ENCODE assay signal across 8 mouse cellular contexts in genomic region chrX:99198532-99198931, GRCm38 (mm10).
DNase-seq lines count a peak whose midpoint lies in the region; ATAC-seq and TF ChIP-seq lines count a peak whose summit lies in the region.

No protein-coding gene starts in this region.

- WGBS in heart, embryonic 15.5 days, result 34% methylated on average over 8 of the region's 9 CpGs
- WGBS in hindbrain, embryonic 10.5 days, result 28% methylated on average over 6 of the region's 9 CpGs
- WGBS in midbrain, embryonic 10.5 days, result 32% methylated on average over 9 of the region's 9 CpGs

- H3K9ac ChIP-seq in heart, embryonic 15.5 days, result peak overlapping the region; percentile 41

- H3K27me3 ChIP-seq in heart, embryonic 15.5 days, result no peaks in the 10 kb centered on the region
- peaks cover 94% of the 10 kb centered on the region for H3K27me3 ChIP-seq in hindbrain, embryonic 10.5 days (ENCODE audit: insufficient read depth, poor library complexity, severe bottlenecking)
- H3K27me3 ChIP-seq in midbrain, embryonic 10.5 days (ENCODE audit: low read depth, poor library complexity, severe bottlenecking), result peaks cover 100% of the 10 kb centered on the region

- no peak for DNase-seq in heart, postnatal 14 days
- DNase-seq in hindbrain, embryonic 10.5 days (ENCODE audit: low spot score), result peak; percentile 21
- no peak for DNase-seq in midbrain, embryonic 10.5 days (ENCODE audit: low spot score)
- DNase-seq in right cerebral cortex, postnatal 36 days (ENCODE audit: low spot score in 2 of 2), result no peak
- DNase-seq in gastrocnemius, postnatal 4 days (ENCODE audit: low spot score in 2 of 2), result no peak
- DNase-seq in right cerebral cortex, adult 18-20 months, result no peak

- H3K36me3 ChIP-seq in heart, embryonic 15.5 days, result no peaks in the 10 kb centered on the region
- no peaks in the 10 kb centered on the region for H3K36me3 ChIP-seq in hindbrain, embryonic 10.5 days
- no peaks in the 10 kb centered on the region for H3K36me3 ChIP-seq in midbrain, embryonic 10.5 days

- H3K4me3 ChIP-seq in heart, embryonic 15.5 days, result peak overlapping the region; percentile 37
- H3K4me3 ChIP-seq in bone marrow macrophage, adult 2 months (ENCODE audit: insufficient read depth, low read length), result peak overlapping the region; percentile 28
- peak overlapping the region; percentile 40 for H3K4me3 ChIP-seq in hindbrain, embryonic 10.5 days
- peak overlapping the region; percentile 42 for H3K4me3 ChIP-seq in midbrain, embryonic 10.5 days

- peak overlapping the region; percentile 97 for H3K27ac ChIP-seq in heart, embryonic 15.5 days
- peak overlapping the region; percentile 35 for H3K27ac ChIP-seq in bone marrow macrophage, adult 2 months (ENCODE audit: insufficient read depth, low read depth, low read length)
- H3K27ac ChIP-seq in hindbrain, embryonic 10.5 days, result peak overlapping the region; percentile 92
- peak overlapping the region; percentile 89 for H3K27ac ChIP-seq in midbrain, embryonic 10.5 days (replicated peaks)

- peak overlapping the region; percentile 57 for H3K4me2 ChIP-seq in heart, embryonic 15.5 days

- no peaks in the 10 kb centered on the region for H3K9me3 ChIP-seq in heart, embryonic 15.5 days (replicated peaks)
- H3K9me3 ChIP-seq in hindbrain, embryonic 10.5 days, result no peaks in the 10 kb centered on the region
- H3K9me3 ChIP-seq in midbrain, embryonic 10.5 days (replicated peaks), result no peaks in the 10 kb centered on the region

- peaks cover 36% of the 10 kb centered on the region for H3K4me1 ChIP-seq in heart, embryonic 15.5 days (replicated peaks)
- H3K4me1 ChIP-seq in bone marrow macrophage, adult 2 months (ENCODE audit: control insufficient read depth, insufficient read depth, low read length), result peaks cover 8% of the 10 kb centered on the region
- peaks cover 45% of the 10 kb centered on the region for H3K4me1 ChIP-seq in hindbrain, embryonic 10.5 days (replicated peaks)
- peaks cover 54% of the 10 kb centered on the region for H3K4me1 ChIP-seq in midbrain, embryonic 10.5 days

- ATAC-seq in heart, embryonic 15.5 days (replicated peaks; ENCODE audit: insufficient number of reproducible peaks, insufficient read depth, low FRiP score, low read depth), result no peak

- intact Hi-C loops in heart, postnatal 14 days (cut with DNase I), result loop anchor here (2.0 kb wide), 1 partner anchor 62 kb away; the partner anchor contains the start of gene Efnb1

- no peak for TF ChIP-seq CTCF in bone marrow macrophage, adult 2 months (IDR thresholded peaks at IDR 0.05; ENCODE audit: low read depth, low read length)

- TF ChIP-seq POLR2A in bone marrow macrophage, adult 2 months (IDR thresholded peaks at IDR 0.05; ENCODE audit: borderline replicate concordance, low read depth, low read length), result no peak

Comparison
In these comparisons a context has a peak if more than half of its experiments do, and no peak if none do; other contexts are left out.
1. H3K27ac ChIP-seq: peak in every context shown above with its lines; median percentile 97 in heart, embryonic 15.5 days; 92 in hindbrain, embryonic 10.5 days; 89 in midbrain, embryonic 10.5 days; 35 in bone marrow macrophage, adult 2 months.